Mouse (Mus musculus) small intestine, adult 2 months (tissue): ENCODE results near the gene Fbxl2. TPM values are rescaled to one million over a fixed set of nuclear protein-coding genes. Genes with fewer than 3 reads are reported as not detected.
A peak's percentile ranks its signal among the peaks of the same experiment; 100 is the strongest.

Source experiments
- H3K27ac ChIP-seq: fragments of 200-500 bp; 2 replicates; pipeline ENCODE4 v1.5.1; 2012; ENCODE audit warnings: low read depth, low read length, control low read depth, inconsistent platforms; ENCODE audit not compliant: insufficient read depth
- H3K27me3 ChIP-seq: fragments of 200-500 bp; 2 replicates; pipeline ENCODE4 v1.6.1; 2012; ENCODE audit warnings: mild to moderate bottlenecking, moderate library complexity, low read length, inconsistent platforms; ENCODE audit not compliant: control insufficient read depth, insufficient read depth
- H3K36me3 ChIP-seq: fragments of 200-500 bp; 2 replicates; pipeline ENCODE4 v1.6.1; 2012; ENCODE audit warnings: mild to moderate bottlenecking, low read length, control low read depth, inconsistent platforms; ENCODE audit not compliant: control insufficient read depth, insufficient read depth
- H3K4me1 ChIP-seq: fragments of 200-500 bp; 2 replicates; pipeline ENCODE4 v1.6.1; 2012; ENCODE audit warnings: low read length, inconsistent platforms, mixed read lengths; ENCODE audit not compliant: control insufficient read depth, insufficient read depth, insufficient read length
- H3K4me3 ChIP-seq: fragments of 200-500 bp; 2 replicates; pipeline ENCODE4 v1.5.1; 2012; ENCODE audit warnings: low read depth, mild to moderate bottlenecking, control low read depth, inconsistent platforms, low read length, moderate library complexity
- CTCF ChIP-seq: fragments of 200-500 bp; IDR thresholded peaks from 2 replicates; pipeline ENCODE4 v1.5.1; 2012; ENCODE audit warnings: low read depth, mild to moderate bottlenecking, control low read depth, inconsistent platforms, low read length, moderate library complexity, mixed read lengths; ENCODE audit not compliant: insufficient replicate concordance, insufficient read length; ENCODE audit errors: extremely low read depth
- POLR2A ChIP-seq: fragments of 200-500 bp; IDR thresholded peaks from 2 replicates; pipeline ENCODE4 v1.6.1; 2012; ENCODE audit warnings: low read depth, mild to moderate bottlenecking, control low read depth, inconsistent platforms, low read length, moderate library complexity
- WGBS: fragments of 180-500 bp; shearing (Covaris S2); methylation state at CpG from one replicate; pipeline ENCODE4 v1.1.7; 2018; 5-methylcytosine and 5-hydroxymethylcytosine counted together
- polyA plus RNA-seq: library from polyadenylated mRNA; depleted of rRNA; stranded (reverse); fragments of >200 nt; gene quantifications from 2 replicates; pipeline ENCODE4 v1.2.3, GENCODE M21; 2012

The Fbxl2 gene
- polyA plus RNA-seq, 1 experiment = 1.2 TPM

DNA sequence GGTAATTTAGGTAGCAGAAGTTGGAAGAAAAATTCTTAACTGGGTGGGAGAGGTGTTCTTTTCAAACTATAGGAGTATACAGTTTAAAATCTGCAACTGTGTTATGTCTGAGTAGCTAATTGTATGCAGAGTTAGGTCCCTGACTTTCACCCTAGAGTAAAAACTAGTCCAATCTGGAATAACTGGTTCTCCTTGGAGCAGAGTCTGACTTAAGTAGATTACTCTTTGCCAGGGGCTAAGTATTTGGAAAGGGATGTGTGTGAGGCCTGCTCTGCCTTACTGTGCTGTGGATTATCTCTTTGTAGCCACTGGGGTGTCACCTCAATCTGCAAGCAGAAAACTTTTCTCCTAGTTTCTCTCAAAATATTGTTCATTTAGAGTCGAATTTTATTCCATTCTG lies 98.8 kb downstream of the Fbxl2 start:
- Histone ChIP-seq H3K27me3 (no peaks in the 10 kb centered on the region), H3K4me1 (0 out of 2 replicates have a peak, but pooled peaks cover 2% of the 10 kb centered on the region), H3K27ac (no peak overlapping the region), H3K36me3 (peaks cover 33% of the 10 kb centered on the region), H3K4me3 (no peak overlapping the region)
- TF ChIP-seq POLR2A = no peak
- TF ChIP-seq CTCF = no peak
- WGBS = 89% methylated on average over 1 of the region's 1 CpGs

DNA sequence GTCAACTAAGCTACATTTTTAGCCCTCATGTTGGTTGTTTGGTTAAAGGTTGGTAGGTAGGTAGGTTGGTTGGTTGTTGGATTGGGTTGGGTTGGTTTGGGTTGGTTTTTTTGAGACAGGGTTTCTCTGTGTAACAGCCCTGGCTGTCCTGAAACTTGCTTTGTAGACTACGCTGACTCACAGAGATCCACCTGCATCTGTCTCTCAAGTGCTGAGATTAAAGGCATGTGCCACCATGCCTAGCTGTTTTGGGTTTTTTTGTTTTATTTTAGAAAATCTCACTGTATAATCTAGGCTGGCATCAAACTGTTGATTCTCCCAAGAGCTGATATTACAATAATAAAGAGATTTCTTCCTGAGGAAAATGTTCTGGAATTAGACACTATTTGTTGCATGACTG lies 102.6 kb downstream of the Fbxl2 start:
- H3K27ac ChIP-seq = no peak overlapping the region
- peaks cover 20% of the 10 kb centered on the region for H3K36me3 ChIP-seq

DNA sequence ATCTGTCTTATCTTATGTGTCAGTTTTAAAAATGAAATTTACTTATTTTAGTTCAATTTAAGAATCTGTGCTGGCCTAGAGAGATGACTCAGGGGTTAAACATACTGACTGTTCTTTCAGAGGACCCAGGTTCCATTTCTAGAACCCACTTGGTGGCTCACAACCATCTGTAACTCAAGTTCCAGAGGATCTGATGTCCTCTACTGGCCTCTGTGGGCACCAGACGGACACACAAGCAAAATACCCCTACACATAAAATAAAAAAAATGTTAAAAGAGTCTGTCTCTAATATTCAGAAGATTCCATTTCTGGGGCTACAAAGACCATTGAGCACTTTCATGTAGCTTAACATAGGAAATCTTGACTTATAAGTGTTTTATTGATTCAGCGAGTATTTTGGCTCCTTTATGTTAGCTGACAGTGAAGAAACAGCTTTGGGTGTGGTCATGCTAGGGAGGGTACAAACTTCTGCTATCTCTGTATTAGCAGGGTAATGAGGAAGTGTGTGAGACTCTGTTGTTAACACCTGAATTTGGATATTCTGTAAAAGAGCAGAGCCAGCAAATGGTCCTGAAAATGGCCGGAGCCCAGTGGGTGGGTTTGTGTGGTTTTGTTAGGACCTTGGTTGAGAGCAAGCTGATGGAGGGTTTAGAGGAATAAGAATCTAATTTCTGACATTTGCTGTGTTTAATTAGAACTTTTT lies 104.7 kb downstream of the Fbxl2 start:
- 52% methylated on average over 3 of the region's 3 CpGs for WGBS
- no peak overlapping the region for H3K27ac ChIP-seq
- H3K4me3 ChIP-seq = no peak overlapping the region
- H3K4me1 ChIP-seq = peaks cover 11% of the 10 kb centered on the region; the same call in 1 of the 2 replicates
- TF ChIP-seq CTCF (no peak), POLR2A (no peak)
- no peaks in the 10 kb centered on the region for H3K27me3 ChIP-seq
- peaks cover 7% of the 10 kb centered on the region for H3K36me3 ChIP-seq

More for the DNA sequence above, 102.6 kb downstream of the Fbxl2 start:
- WGBS = 96% methylated on average over 1 of the region's 1 CpGs
- Histone ChIP-seq H3K4me1 (peaks cover 11% of the 10 kb centered on the region; the same call in 1 of the 2 replicates), H3K27me3 (no peaks in the 10 kb centered on the region), H3K4me3 (no peak overlapping the region)
- no peak for TF ChIP-seq CTCF
- TF ChIP-seq POLR2A = no peak

DNA sequence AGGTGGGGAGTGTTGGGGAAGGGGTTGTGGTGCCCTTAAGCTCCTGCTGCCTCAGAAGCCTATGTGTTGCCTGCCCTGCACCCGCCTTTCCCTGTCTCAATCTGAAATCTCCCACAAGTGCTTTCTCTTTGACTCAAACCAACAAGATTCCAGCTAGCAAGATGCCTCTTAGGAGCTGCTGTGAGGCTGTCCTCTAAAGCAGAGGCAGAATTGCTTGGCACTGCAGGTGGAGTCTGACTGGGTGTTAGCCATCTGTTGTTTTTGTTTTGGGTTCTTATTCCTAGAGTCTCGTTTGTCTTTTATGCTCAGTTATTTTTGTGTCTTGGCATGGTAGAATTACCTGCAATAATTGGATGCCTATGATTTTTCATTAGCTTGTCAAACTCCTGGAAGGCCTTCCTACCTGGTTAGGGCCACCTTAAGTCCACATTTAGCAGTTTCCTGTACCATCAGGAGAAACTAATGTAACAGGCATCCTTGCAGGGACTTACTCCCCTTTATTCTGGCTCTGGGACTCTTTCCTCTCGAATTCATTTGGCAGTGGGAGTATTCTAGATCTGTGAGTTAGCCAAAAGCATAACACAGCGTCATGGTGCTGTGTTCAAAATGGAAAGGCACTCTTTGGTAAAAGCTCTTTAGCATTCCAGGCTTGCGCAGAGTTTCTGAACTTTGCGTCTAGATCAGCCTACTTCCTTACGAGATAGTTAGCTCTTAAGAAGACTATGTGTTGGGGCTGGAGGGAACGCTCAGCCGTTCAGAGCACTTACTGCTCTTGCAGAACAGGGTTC lies 106.7 kb downstream of the Fbxl2 start:
- 83% methylated on average over 9 of the region's 9 CpGs for WGBS
- Histone ChIP-seq H3K36me3 (no peaks in the 10 kb centered on the region), H3K4me3 (no peak overlapping the region), H3K27ac (no peak overlapping the region), H3K27me3 (no peaks in the 10 kb centered on the region), H3K4me1 (peaks cover 8% of the 10 kb centered on the region; the same call in 1 of the 2 replicates)
- no peak for TF ChIP-seq CTCF
- no peak for TF ChIP-seq POLR2A

DNA sequence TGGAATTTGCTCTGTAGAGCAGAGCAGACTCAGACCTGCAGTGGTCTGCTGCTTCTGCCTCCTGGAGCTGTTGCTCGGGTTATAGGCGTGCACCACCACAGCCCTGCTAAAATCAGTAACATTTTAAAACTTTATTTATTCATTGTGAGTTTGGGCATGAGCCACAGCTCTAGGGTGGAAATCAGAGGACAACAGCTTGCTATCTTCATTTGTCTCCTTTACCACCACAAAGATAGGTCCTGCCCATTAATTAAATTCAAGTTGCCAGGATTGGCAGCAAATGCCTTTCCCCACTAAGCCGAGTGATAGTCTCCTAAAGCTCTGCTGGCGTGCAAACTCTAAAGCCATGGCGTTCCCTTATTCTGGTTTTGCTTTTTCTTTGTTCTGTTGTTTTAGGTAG lies 110.4 kb downstream of the Fbxl2 start:
- Histone ChIP-seq H3K27ac (no peak overlapping the region), H3K4me1 (peaks cover 9% of the 10 kb centered on the region; the same call in 1 of the 2 replicates), H3K36me3 (no peaks in the 10 kb centered on the region), H3K27me3 (no peaks in the 10 kb centered on the region), H3K4me3 (no peak overlapping the region)
- TF ChIP-seq POLR2A (no peak), CTCF (no peak)
- 81% methylated on average over 5 of the region's 5 CpGs for WGBS

DNA sequence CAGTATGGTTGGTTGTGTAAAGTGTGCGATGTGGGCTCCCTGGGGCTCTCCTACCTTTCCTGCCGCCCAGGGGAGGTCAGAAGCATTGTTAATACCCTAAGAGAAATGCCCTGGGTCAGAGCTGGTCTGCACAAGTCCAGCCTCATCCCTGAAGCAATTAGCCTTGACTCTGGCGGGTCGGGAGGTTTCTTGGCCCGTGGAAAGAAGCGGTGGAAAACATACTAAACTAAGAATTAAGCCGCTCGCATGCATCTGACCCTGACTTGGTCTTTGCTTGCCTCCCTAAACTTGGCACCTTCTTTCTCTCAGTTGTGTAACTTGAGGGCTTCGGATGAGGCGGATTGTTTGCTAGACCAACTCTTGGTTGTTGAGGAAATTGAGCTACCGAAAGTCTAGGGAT lies 113.5 kb downstream of the Fbxl2 start:
- TF ChIP-seq CTCF = no peak
- TF ChIP-seq POLR2A = no peak
- Histone ChIP-seq H3K27me3 (no peaks in the 10 kb centered on the region), H3K4me1 (peaks cover 6% of the 10 kb centered on the region; the same call in 1 of the 2 replicates), H3K4me3 (peak overlapping the region; percentile 90), H3K27ac (peak overlapping the region; percentile 61; the same call in 1 of the 2 replicates), H3K36me3 (no peaks in the 10 kb centered on the region)
- WGBS = 5% methylated on average over 11 of the region's 11 CpGs

DNA sequence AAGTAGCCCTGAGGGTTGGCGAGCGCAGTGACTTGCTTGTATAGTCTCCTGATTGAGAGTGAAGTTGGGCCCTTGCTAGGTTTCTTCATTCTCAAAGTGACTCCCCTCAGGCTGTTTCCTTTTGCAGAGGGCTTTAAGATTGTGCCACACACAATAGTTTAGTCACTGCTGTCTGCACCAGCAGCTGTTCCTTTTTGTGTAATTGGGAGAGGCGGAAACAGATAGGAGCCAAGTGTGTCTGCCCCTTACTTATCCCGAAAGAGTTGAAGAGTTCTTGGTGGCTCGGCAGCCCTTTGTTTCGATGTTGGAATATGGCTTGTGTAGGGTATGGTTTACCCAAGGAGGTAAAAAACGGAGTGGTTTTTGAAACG lies 113.9 kb downstream of the Fbxl2 start:
- no peaks in the 10 kb centered on the region for H3K27me3 ChIP-seq
- H3K4me1 ChIP-seq = peaks cover 6% of the 10 kb centered on the region; the same call in 1 of the 2 replicates
- no peaks in the 10 kb centered on the region for H3K36me3 ChIP-seq
- TF ChIP-seq CTCF = no peak
- TF ChIP-seq POLR2A = no peak
- WGBS = 2% methylated on average over 8 of the region's 8 CpGs
- H3K4me3 ChIP-seq = peak overlapping the region; percentile 90
- peak overlapping the region; percentile 61 for H3K27ac ChIP-seq
